Mouse (Mus musculus) lung, adult 2 months (tissue): ENCODE measurements around the gene Gm38431.

Source experiments
- CTCF ChIP-seq: fragments of 200-500 bp; IDR thresholded peaks from 2 replicates; pipeline ENCODE4 v1.5.1; 2011; ENCODE audit warnings: mild to moderate bottlenecking, low read length, control low read depth; ENCODE audit not compliant: insufficient read depth
- POLR2A ChIP-seq: fragments of 200-500 bp; IDR thresholded peaks from 2 replicates; pipeline ENCODE4 v1.6.1; 2011; ENCODE audit warnings: low read depth, mild to moderate bottlenecking, control low read depth, low read length, borderline replicate concordance; ENCODE audit errors: extremely low read depth

GRCm38 (mm10) chr9:21031251-21031895 lies 60.4 kb downstream of the Gm38431 start:
- TF ChIP-seq CTCF (no peak), POLR2A (peak; percentile 47; the same call in 1 of the 2 replicates)
